Mouse (Mus musculus) brain, embryonic 18.5 days (tissue): ENCODE measurements around the gene Ccdc173.
"Not testable (repeated sequence)": the region's sequence is repeated elsewhere in the genome, so short reads cannot be mapped to it uniquely, and the experiment has no call there.

Experiments used
- DNase-seq: peaks from one replicate; pipeline ENCODE4 v3.0.0-alpha.2; 2012; ENCODE audit warnings: low read depth, low spot score

Ccdc173 gene

GRCm38 (mm10) chr2:69789429-69790069, at the start of gene Ccdc173, which contains the start of gene Phospho2:
Gene Ccdc173 (minus strand): TSS chr2:69789575.
Gene Phospho2 (plus strand): TSS chr2:69789623.
- peak; percentile 90 for DNase-seq

- DNase-seq = no peak
These were observed 49.3 kb upstream of the Ccdc173 start for GRCm38 (mm10) chr2:69838707-69839106.

GRCm38 (mm10) chr2:69837996-69838395, 48.6 kb upstream of the Ccdc173 start:
- no peak for DNase-seq

GRCm38 (mm10) chr2:69837244-69837967, 48.0 kb upstream of the Ccdc173 start:
- DNase-seq = no peak

GRCm38 (mm10) chr2:69830116-69830515, 40.7 kb upstream of the Ccdc173 start:
- DNase-seq = no peak

GRCm38 (mm10) chr2:69829680-69830079, 40.3 kb upstream of the Ccdc173 start:
- no peak for DNase-seq

GRCm38 (mm10) chr2:69828031-69828430, 38.7 kb upstream of the Ccdc173 start:
- no peak for DNase-seq

GRCm38 (mm10) chr2:69826380-69826779, 37.0 kb upstream of the Ccdc173 start:
- DNase-seq = no peak

GRCm38 (mm10) chr2:69825898-69826297, 36.5 kb upstream of the Ccdc173 start:
- no peak for DNase-seq

GRCm38 (mm10) chr2:69823129-69823677, 33.8 kb upstream of the Ccdc173 start:
- DNase-seq = no peak

GRCm38 (mm10) chr2:69822361-69823128, 33.2 kb upstream of the Ccdc173 start:
- no peak for DNase-seq

- no peak for DNase-seq
These were observed 32.3 kb upstream of the Ccdc173 start, which contains the start of gene Klhl23 for GRCm38 (mm10) chr2:69821711-69822110. Gene Klhl23 (plus strand): TSS chr2:69821944.

- DNase-seq = no peak
These were observed 30.8 kb upstream of the Ccdc173 start for GRCm38 (mm10) chr2:69820201-69820600.

- no peak for DNase-seq
These were observed 29.1 kb upstream of the Ccdc173 start for GRCm38 (mm10) chr2:69818350-69819085.

- DNase-seq = no peak
These were observed 27.2 kb upstream of the Ccdc173 start for GRCm38 (mm10) chr2:69816575-69816974.

- DNase-seq = not testable (repeated sequence)
These were observed 22.0 kb upstream of the Ccdc173 start for GRCm38 (mm10) chr2:69811349-69811748.

- DNase-seq = no peak
These were observed 20.8 kb upstream of the Ccdc173 start for GRCm38 (mm10) chr2:69810169-69810568.

- not testable (repeated sequence) for DNase-seq
These were observed 15.3 kb upstream of the Ccdc173 start for GRCm38 (mm10) chr2:69804663-69805062.

- no peak for DNase-seq
These were observed 14.4 kb upstream of the Ccdc173 start for GRCm38 (mm10) chr2:69803756-69804155.

- no peak for DNase-seq
These were observed 13.5 kb upstream of the Ccdc173 start for GRCm38 (mm10) chr2:69802911-69803312.

- no peak for DNase-seq
These were observed 1.3 kb upstream of the Ccdc173 start for GRCm38 (mm10) chr2:69790722-69791121.
